Mouse (Mus musculus): ENCODE results near the gene Rbck1. TPM values are rescaled to one million over a fixed set of nuclear protein-coding genes. Genes with fewer than 3 reads are reported as not detected.
"Not testable (repeated sequence)": the region's sequence is repeated elsewhere in the genome, so short reads cannot be mapped to it uniquely, and the experiment has no call there.

Rbck1 gene
- polyA plus RNA-seq, 1 experiment from 2014 or later = 94.4 TPM

- H3K4me3 ChIP-seq = peak within 1 kb of the TSS; percentile 84
- peaks cover 22% of the 10 kb centered on the region for H3K4me1 ChIP-seq
- H3K9ac ChIP-seq = peak within 1 kb of the TSS; percentile 95
- peak; percentile 97 for ATAC-seq (ENCODE audit: borderline replicate concordance, extremely low read depth, low FRiP score, low TSS enrichment)
- no peaks in the 10 kb centered on the region for H3K27me3 ChIP-seq
- peak within 1 kb of the TSS; percentile 78 for H3K4me2 ChIP-seq
- no peaks in the 10 kb centered on the region for H3K9me3 ChIP-seq
- WGBS = under 1% methylated on average over 44 of the region's 70 CpGs
- no peaks in the 10 kb centered on the region for H3K36me3 ChIP-seq
- peak within 1 kb of the TSS; percentile 86 for H3K27ac ChIP-seq
Observed at GRCm38 (mm10) chr2:152293727-152294475, 38.6 kb downstream of the Rbck1 start, which contains the start of gene Tbc1d20. Gene Tbc1d20, plus strand, starts transcription at chr2:152293828.

GRCm38 (mm10) chr2:152293179-152293726, 39.2 kb downstream of the Rbck1 start:
- Histone ChIP-seq H3K4me3 (peak overlapping the region; percentile 84), H3K4me1 (peaks cover 22% of the 10 kb centered on the region), H3K9ac (peak overlapping the region; percentile 38), H3K9me3 (no peaks in the 10 kb centered on the region), H3K4me2 (peak overlapping the region; percentile 78), H3K27ac (no peak overlapping the region), H3K27me3 (no peaks in the 10 kb centered on the region), H3K36me3 (no peaks in the 10 kb centered on the region)
- 1% methylated on average over 15 of the region's 15 CpGs for WGBS
- ATAC-seq (ENCODE audit: borderline replicate concordance, extremely low read depth, low FRiP score, low TSS enrichment) = peak; percentile 39

GRCm38 (mm10) chr2:152292475-152292874, 40.0 kb downstream of the Rbck1 start:
- H3K4me3 ChIP-seq = no peak overlapping the region
- no peak for ATAC-seq (ENCODE audit: borderline replicate concordance, extremely low read depth, low FRiP score, low TSS enrichment)
- H3K27ac ChIP-seq = no peak overlapping the region
- H3K4me2 ChIP-seq = no peak overlapping the region
- no peaks in the 10 kb centered on the region for H3K9me3 ChIP-seq
- WGBS = 59% methylated on average over 2 of the region's 2 CpGs
- no peaks in the 10 kb centered on the region for H3K27me3 ChIP-seq
- peaks cover 1% of the 10 kb centered on the region; the same call in 1 of the 2 replicates for H3K36me3 ChIP-seq
- no peak overlapping the region for H3K9ac ChIP-seq
- H3K4me1 ChIP-seq = peaks cover 18% of the 10 kb centered on the region

- not testable (repeated sequence) for H3K4me3 ChIP-seq; H3K27me3 ChIP-seq; ATAC-seq (ENCODE audit: borderline replicate concordance, extremely low read depth, low FRiP score, low TSS enrichment); H3K4me1 ChIP-seq; H3K4me2 ChIP-seq; H3K27ac ChIP-seq; H3K9ac ChIP-seq; H3K9me3 ChIP-seq
- peaks cover 21% of the 10 kb centered on the region; the same call in 1 of the 2 replicates for H3K36me3 ChIP-seq
- 75% methylated on average over 2 of the region's 2 CpGs for WGBS
Observed at GRCm38 (mm10) chr2:152289623-152290022, 42.8 kb downstream of the Rbck1 start.

GRCm38 (mm10) chr2:152288046-152288445, 44.4 kb downstream of the Rbck1 start:
- no peak overlapping the region for H3K9ac ChIP-seq
- WGBS = 70% methylated on average over 8 of the region's 8 CpGs

GRCm38 (mm10) chr2:152287560-152287959, 44.9 kb downstream of the Rbck1 start:
- no peak for ATAC-seq (ENCODE audit: borderline replicate concordance, extremely low read depth, low FRiP score, low TSS enrichment)
- no peaks in the 10 kb centered on the region for H3K27me3 ChIP-seq
- H3K4me2 ChIP-seq = no peak overlapping the region
- no peaks in the 10 kb centered on the region for H3K4me1 ChIP-seq
- H3K9me3 ChIP-seq = no peaks in the 10 kb centered on the region
- no peak overlapping the region for H3K27ac ChIP-seq
- no peak overlapping the region for H3K4me3 ChIP-seq
- WGBS = 86% methylated on average over 5 of the region's 5 CpGs
- no peak overlapping the region for H3K9ac ChIP-seq
- peaks cover 39% of the 10 kb centered on the region; the same call in 1 of the 2 replicates for H3K36me3 ChIP-seq

More at GRCm38 (mm10) chr2:152288046-152288445, 44.4 kb downstream of the Rbck1 start:
- Histone ChIP-seq H3K4me2 (no peak overlapping the region), H3K4me1 (peaks cover under 1% of the 10 kb centered on the region; the same call in 1 of the 2 replicates), H3K4me3 (no peak overlapping the region), H3K9me3 (no peaks in the 10 kb centered on the region), H3K27ac (no peak overlapping the region), H3K36me3 (peaks cover 34% of the 10 kb centered on the region; the same call in 1 of the 2 replicates), H3K27me3 (no peaks in the 10 kb centered on the region)
- ATAC-seq (ENCODE audit: borderline replicate concordance, extremely low read depth, low FRiP score, low TSS enrichment) = no peak

GRCm38 (mm10) chr2:152281407-152281806, 51.0 kb downstream of the Rbck1 start:
- no peak overlapping the region for H3K4me3 ChIP-seq
- H3K9me3 ChIP-seq = no peaks in the 10 kb centered on the region
- no peak overlapping the region for H3K9ac ChIP-seq
- WGBS = 63% methylated on average over 3 of the region's 3 CpGs
- no peaks in the 10 kb centered on the region for H3K27me3 ChIP-seq
- no peak for ATAC-seq (ENCODE audit: borderline replicate concordance, extremely low read depth, low FRiP score, low TSS enrichment)
- no peak overlapping the region for H3K4me2 ChIP-seq
- H3K27ac ChIP-seq = no peak overlapping the region
- no peaks in the 10 kb centered on the region for H3K4me1 ChIP-seq
- H3K36me3 ChIP-seq = peaks cover 69% of the 10 kb centered on the region

GRCm38 (mm10) chr2:152273639-152274038, 58.8 kb downstream of the Rbck1 start:
- Histone ChIP-seq H3K4me1 (no peaks in the 10 kb centered on the region), H3K4me2 (no peak overlapping the region), H3K9ac (no peak overlapping the region), H3K36me3 (peaks cover 71% of the 10 kb centered on the region), H3K27me3 (no peaks in the 10 kb centered on the region), H3K4me3 (no peak overlapping the region), H3K9me3 (no peaks in the 10 kb centered on the region), H3K27ac (no peak overlapping the region)
- 73% methylated on average over 2 of the region's 2 CpGs for WGBS
- ATAC-seq (ENCODE audit: borderline replicate concordance, extremely low read depth, low FRiP score, low TSS enrichment) = no peak

Other genes with a start within 250 kb of the Rbck1 start
- 5.9 and 7.7 TPM in 2 replicates for gene Srxn1, start 227.1 kb downstream of the Rbck1 start, polyA plus RNA-seq (2015; fragmentation: Nextera tagmentation; extraction: Ambion mirVana)
- 7.8 and 9.0 TPM in 2 replicates for gene Tcf15, start 189.1 kb downstream of the Rbck1 start, polyA plus RNA-seq (2015; fragmentation: Nextera tagmentation; extraction: Ambion mirVana)
- 76.7 and 83.7 TPM in 2 replicates for gene Csnk2a1, start 105.8 kb downstream of the Rbck1 start, polyA plus RNA-seq (2015; fragmentation: Nextera tagmentation; extraction: Ambion mirVana)
- 37.3 and 40.3 TPM in 2 replicates for gene Tbc1d20, start 38.8 kb downstream of the Rbck1 start, polyA plus RNA-seq (2015; fragmentation: Nextera tagmentation; extraction: Ambion mirVana)
- gene Trib3, start 11.4 kb upstream of the Rbck1 start, polyA plus RNA-seq (2015; fragmentation: Nextera tagmentation; extraction: Ambion mirVana) = 4.1 and 5.0 TPM in 2 replicates
- 0.14 and 0.36 TPM in 2 replicates for gene Nrsn2, start 44.0 kb upstream of the Rbck1 start, polyA plus RNA-seq (2015; fragmentation: Nextera tagmentation; extraction: Ambion mirVana)
- gene Sox12, start 65.4 kb upstream of the Rbck1 start, polyA plus RNA-seq (2015; fragmentation: Nextera tagmentation; extraction: Ambion mirVana) = 10.5 and 11.3 TPM in 2 replicates
- 37.7 and 40.5 TPM in 2 replicates for gene Zcchc3, start 82.4 kb upstream of the Rbck1 start, polyA plus RNA-seq (2015; fragmentation: Nextera tagmentation; extraction: Ambion mirVana)
- 3.0 and 3.1 TPM in 2 replicates for gene 6820408C15Rik, start 82.9 kb upstream of the Rbck1 start, polyA plus RNA-seq (2015; fragmentation: Nextera tagmentation; extraction: Ambion mirVana)
- gene Defb23, start 132.0 kb upstream of the Rbck1 start, polyA plus RNA-seq (2015; fragmentation: Nextera tagmentation; extraction: Ambion mirVana) = not detected in 2 replicates
- gene Defb20, start 144.4 kb upstream of the Rbck1 start, polyA plus RNA-seq (2015; fragmentation: Nextera tagmentation; extraction: Ambion mirVana) = not detected in 2 replicates
- gene Defb22, start 157.5 kb upstream of the Rbck1 start, polyA plus RNA-seq (2015; fragmentation: Nextera tagmentation; extraction: Ambion mirVana) = not detected in 2 replicates
- gene Defb26, start 179.0 kb upstream of the Rbck1 start, polyA plus RNA-seq (2015; fragmentation: Nextera tagmentation; extraction: Ambion mirVana) = not detected in 2 replicates
- gene Defb28, start 185.6 kb upstream of the Rbck1 start, polyA plus RNA-seq (2015; fragmentation: Nextera tagmentation; extraction: Ambion mirVana) = not detected in 2 replicates
- gene Defb29, start 207.4 kb upstream of the Rbck1 start, polyA plus RNA-seq (2015; fragmentation: Nextera tagmentation; extraction: Ambion mirVana) = not detected in 2 replicates
- not detected in 2 replicates for gene Gm17416, start 236.7 kb upstream of the Rbck1 start, polyA plus RNA-seq (2015; fragmentation: Nextera tagmentation; extraction: Ambion mirVana)
- not detected in 2 replicates for gene Defb21, start 240.1 kb upstream of the Rbck1 start, polyA plus RNA-seq (2015; fragmentation: Nextera tagmentation; extraction: Ambion mirVana)
- gene Defb19, start 247.7 kb upstream of the Rbck1 start, polyA plus RNA-seq (2015; fragmentation: Nextera tagmentation; extraction: Ambion mirVana) = not detected in 2 replicates